Mouse (Mus musculus): ENCODE data around the gene Gabrd. TPM values are rescaled to one million over a fixed set of nuclear protein-coding genes. Genes with fewer than 3 reads are reported as not detected.

Gabrd gene
- total RNA-seq (2014; rRNA removed) = 0.42 and 0.72 TPM in 2 replicates
- 0.29 and 0.50 TPM in 2 replicates for polyA plus RNA-seq (2015; fragmentation: Nextera tagmentation; extraction: Ambion mirVana)

DNA sequence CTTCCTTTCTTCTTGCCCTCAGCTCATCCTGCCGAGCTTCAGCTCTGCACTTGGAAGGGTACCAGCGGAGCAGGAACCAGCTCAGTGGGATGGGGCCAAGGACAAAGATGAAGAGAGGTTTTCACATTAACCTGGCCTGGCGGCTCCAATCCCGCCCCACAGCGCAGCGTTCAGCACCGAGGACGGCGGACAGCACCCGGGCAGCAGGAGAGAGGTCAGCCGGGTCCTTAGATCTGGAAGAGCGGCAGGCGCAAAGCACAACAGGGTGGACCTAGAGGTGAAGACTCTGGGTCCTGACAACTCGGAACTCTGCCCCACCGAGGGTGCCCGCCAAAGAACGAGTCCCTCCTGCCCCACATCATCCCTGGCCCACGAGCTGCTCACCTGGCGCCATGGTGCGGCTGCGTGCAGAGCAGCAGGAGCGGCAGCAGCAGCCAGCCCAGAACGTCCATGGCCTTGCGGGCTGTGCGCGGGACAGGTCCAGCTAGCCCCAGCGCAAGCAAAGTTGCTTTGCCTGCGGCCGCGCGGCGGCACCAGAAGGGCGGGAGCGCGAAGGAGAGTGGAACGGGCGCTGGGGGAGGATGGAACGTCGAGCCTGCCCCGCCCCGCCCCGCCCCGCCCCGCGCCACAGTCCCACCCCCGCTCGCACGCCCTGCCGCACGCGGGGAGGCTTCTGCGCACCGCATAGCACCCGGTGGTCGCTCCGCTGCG, at the start of gene Gabrd:
TSS of gene Gabrd (minus strand) at position 602 of the 711 bp plus-strand sequence.
- H3K4me3 ChIP-seq (ENCODE audit: low read length) = peak within 1 kb of the TSS; percentile 45
- peak; percentile 17; the same call in 1 of the 2 replicates for TF ChIP-seq CTCF (IDR thresholded peaks at IDR 0.05; ENCODE audit: low read depth)
- WGBS = 2% methylated on average over 47 of the region's 57 CpGs
- ATAC-seq = peak; percentile 49; the same call in 1 of the 2 replicates
- peak; percentile 23 for DNase-seq (ENCODE audit: low spot score)
- H3K27ac ChIP-seq = no peak within 1 kb of the TSS
- no peaks in the 10 kb centered on the region for H3K36me3 ChIP-seq (ENCODE audit: insufficient read depth, low read length)
- peaks cover 28% of the 10 kb centered on the region; the same call in 1 of the 2 replicates for H3K27me3 ChIP-seq (ENCODE audit: insufficient read depth, low read length)
- H3K9me3 ChIP-seq (ENCODE audit: low read length) = no peaks in the 10 kb centered on the region
- peak within 1 kb of the TSS; percentile 73 for H3K4me2 ChIP-seq (ENCODE audit: low read depth, low read length)
- peaks cover 5% of the 10 kb centered on the region; the same call in 1 of the 2 replicates for H3K4me1 ChIP-seq (ENCODE audit: insufficient read depth, low read length)
- H3K9ac ChIP-seq (replicated peaks; ENCODE audit: low read length) = no peak within 1 kb of the TSS; the same call in 1 of the 2 replicates

DNA sequence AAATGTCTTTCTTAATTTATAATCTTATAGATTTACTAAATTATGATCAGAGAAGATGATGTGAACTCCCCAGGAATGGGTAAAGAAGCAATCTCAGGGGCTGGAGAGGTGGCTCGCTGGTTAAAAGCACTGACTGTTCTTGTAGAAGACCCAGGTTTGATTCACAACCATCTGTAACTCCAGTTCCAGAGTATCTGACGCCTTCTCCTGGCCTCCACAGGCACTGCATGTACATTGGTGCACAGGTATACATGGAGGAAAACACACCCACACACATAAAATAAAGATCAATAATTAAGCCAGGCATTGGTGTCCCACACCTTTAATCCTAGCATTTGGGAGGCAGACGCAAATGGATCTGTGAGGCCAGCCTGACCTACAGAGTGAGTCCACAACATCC, 44.9 kb upstream of the Gabrd start:
- 70% methylated on average over 3 of the region's 3 CpGs for WGBS
- DNase-seq (ENCODE audit: low spot score) = no peak
- H3K4me3 ChIP-seq (ENCODE audit: low read length) = no peak overlapping the region
- H3K9me3 ChIP-seq (ENCODE audit: low read length) = no peaks in the 10 kb centered on the region
- no peak for TF ChIP-seq CTCF (IDR thresholded peaks at IDR 0.05; ENCODE audit: low read depth)
- no peak overlapping the region for H3K9ac ChIP-seq (replicated peaks; ENCODE audit: low read length)
- ATAC-seq = no peak
- H3K27me3 ChIP-seq (ENCODE audit: insufficient read depth, low read length) = no peaks in the 10 kb centered on the region
- H3K36me3 ChIP-seq (ENCODE audit: insufficient read depth, low read length) = no peaks in the 10 kb centered on the region
- no peak overlapping the region for H3K27ac ChIP-seq
- no peaks in the 10 kb centered on the region for H3K4me1 ChIP-seq (ENCODE audit: insufficient read depth, low read length)
- no peak overlapping the region for H3K4me2 ChIP-seq (ENCODE audit: low read depth, low read length)

DNA sequence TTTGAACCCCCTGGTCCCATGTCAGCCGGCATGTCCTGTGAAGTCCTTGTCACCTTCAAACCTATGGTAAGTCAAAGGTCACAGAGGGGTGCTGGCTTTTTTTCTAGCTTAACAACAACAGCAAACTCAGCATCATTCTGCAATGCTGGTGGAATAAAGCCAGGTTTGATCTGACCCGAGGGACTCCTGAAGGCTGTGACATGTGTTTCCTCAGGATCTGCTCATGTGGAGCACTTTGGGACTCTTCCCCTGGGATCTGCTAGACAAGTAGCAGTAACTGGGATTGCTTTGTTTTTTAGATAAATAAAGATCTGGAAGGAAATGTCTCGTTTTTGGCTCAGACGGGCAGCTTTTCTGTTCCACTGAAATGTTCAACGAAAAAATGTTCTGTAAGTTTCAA, 36.1 kb upstream of the Gabrd start:
- WGBS = 80% methylated on average over 5 of the region's 5 CpGs
- Histone ChIP-seq H3K9ac (replicated peaks; ENCODE audit: low read length) (no peak overlapping the region), H3K36me3 (ENCODE audit: insufficient read depth, low read length) (no peaks in the 10 kb centered on the region), H3K9me3 (ENCODE audit: low read length) (no peaks in the 10 kb centered on the region), H3K27ac (no peak overlapping the region), H3K4me2 (ENCODE audit: low read depth, low read length) (no peak overlapping the region), H3K27me3 (ENCODE audit: insufficient read depth, low read length) (no peaks in the 10 kb centered on the region), H3K4me3 (ENCODE audit: low read length) (no peak overlapping the region), H3K4me1 (ENCODE audit: insufficient read depth, low read length) (no peaks in the 10 kb centered on the region)
- no peak for DNase-seq (ENCODE audit: low spot score)
- no peak for TF ChIP-seq CTCF (IDR thresholded peaks at IDR 0.05; ENCODE audit: low read depth)
- ATAC-seq = no peak

DNA sequence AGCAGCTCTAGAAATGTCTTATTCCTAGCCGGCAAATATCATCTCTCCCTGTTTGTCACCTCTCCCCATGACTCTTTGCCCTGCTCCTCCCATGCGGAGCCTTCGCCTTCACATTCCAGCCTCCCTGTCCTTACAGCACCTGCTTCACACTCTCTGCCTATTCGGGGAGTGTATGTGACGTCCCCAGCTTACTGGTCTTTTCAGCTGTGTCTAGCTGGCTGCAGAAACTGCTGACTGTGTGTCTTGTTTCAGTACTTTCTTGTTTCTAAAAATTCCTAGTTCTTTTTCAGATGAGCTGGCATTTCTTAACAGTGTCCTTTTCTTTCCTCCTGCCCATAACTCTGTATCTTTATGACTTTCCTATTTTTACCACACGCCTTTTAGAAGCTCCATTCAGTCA, 34.4 kb upstream of the Gabrd start:
- H3K9me3 ChIP-seq (ENCODE audit: low read length) = no peaks in the 10 kb centered on the region
- ATAC-seq = no peak
- no peak for DNase-seq (ENCODE audit: low spot score)
- H3K4me1 ChIP-seq (ENCODE audit: insufficient read depth, low read length) = no peaks in the 10 kb centered on the region
- no peaks in the 10 kb centered on the region for H3K36me3 ChIP-seq (ENCODE audit: insufficient read depth, low read length)
- TF ChIP-seq CTCF (IDR thresholded peaks at IDR 0.05; ENCODE audit: low read depth) = no peak
- WGBS = 86% methylated on average over 6 of the region's 6 CpGs
- no peak overlapping the region for H3K4me3 ChIP-seq (ENCODE audit: low read length)
- H3K27me3 ChIP-seq (ENCODE audit: insufficient read depth, low read length) = no peaks in the 10 kb centered on the region
- H3K9ac ChIP-seq (replicated peaks; ENCODE audit: low read length) = no peak overlapping the region
- no peak overlapping the region for H3K4me2 ChIP-seq (ENCODE audit: low read depth, low read length)
- no peak overlapping the region for H3K27ac ChIP-seq

DNA sequence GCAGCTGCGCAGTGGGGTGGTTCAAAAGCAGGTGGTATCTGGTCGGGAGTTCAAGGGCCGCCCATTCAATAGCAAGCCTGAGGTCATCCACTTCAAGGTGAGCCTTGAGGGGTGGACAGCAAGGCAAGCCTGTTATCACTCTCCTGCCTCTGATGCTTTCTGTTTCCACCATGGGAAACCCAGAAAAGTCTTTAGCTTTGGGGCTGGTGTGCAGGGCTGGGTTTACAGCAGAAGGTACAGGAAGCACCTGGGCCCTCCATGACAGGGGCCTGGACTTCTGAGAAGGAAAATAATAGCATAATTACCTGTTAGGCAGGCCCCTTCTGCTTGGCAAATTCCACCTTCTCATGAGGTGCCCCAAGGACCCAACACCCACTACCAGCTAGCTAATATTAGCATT, 31.3 kb upstream of the Gabrd start:
- Histone ChIP-seq H3K9ac (replicated peaks; ENCODE audit: low read length) (no peak overlapping the region), H3K4me2 (ENCODE audit: low read depth, low read length) (no peak overlapping the region), H3K27me3 (ENCODE audit: insufficient read depth, low read length) (no peaks in the 10 kb centered on the region), H3K36me3 (ENCODE audit: insufficient read depth, low read length) (no peaks in the 10 kb centered on the region), H3K27ac (no peak overlapping the region), H3K4me1 (ENCODE audit: insufficient read depth, low read length) (no peaks in the 10 kb centered on the region), H3K4me3 (ENCODE audit: low read length) (no peak overlapping the region), H3K9me3 (ENCODE audit: low read length) (no peaks in the 10 kb centered on the region)
- no peak for TF ChIP-seq CTCF (IDR thresholded peaks at IDR 0.05; ENCODE audit: low read depth)
- DNase-seq (ENCODE audit: low spot score) = no peak
- no peak for ATAC-seq
- 88% methylated on average over 3 of the region's 3 CpGs for WGBS

DNA sequence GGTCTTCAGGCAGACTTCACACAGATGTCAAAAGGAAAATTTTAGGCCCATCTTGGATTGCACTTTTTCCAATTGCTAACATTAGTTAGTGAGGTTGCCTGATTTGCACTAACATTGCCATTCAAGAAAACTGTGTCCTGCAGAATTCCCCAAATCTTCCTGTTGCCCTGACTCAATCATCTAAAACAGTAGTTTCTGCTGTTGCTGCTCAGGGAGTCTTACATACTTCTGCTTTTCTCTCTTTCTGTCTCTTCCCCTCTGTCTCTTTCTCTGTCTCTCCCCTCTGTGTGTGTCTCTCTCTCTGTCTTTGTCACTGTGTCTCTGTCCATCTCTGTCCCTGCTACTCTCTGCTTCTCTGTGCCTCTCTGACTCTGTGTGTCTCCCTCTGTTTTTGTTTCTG, 30.5 kb upstream of the Gabrd start:
- no peaks in the 10 kb centered on the region for H3K9me3 ChIP-seq (ENCODE audit: low read length)

DNA sequence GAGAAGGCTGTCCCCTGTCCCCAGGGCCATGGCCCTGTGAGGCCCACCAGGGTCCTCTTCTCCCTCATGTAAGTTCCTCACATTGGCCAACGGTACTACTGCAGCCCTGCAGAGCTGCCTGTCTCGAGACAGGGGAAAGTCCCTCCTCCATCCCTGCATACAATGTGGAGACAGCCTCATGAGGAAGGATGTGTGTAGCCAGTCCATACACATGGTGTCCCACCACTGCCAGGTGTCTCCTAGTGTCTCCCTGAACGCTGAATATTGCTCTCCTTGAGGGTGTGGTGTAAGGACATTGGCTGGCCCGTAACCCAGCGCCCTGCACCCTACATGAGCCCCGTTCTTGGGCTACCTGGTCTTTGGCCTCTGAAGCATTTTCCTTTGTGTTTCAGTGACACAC, 28.4 kb upstream of the Gabrd start:
- no peak overlapping the region for H3K4me3 ChIP-seq (ENCODE audit: low read length)
- H3K4me1 ChIP-seq (ENCODE audit: insufficient read depth, low read length) = no peaks in the 10 kb centered on the region
- H3K4me2 ChIP-seq (ENCODE audit: low read depth, low read length) = no peak overlapping the region
- H3K27ac ChIP-seq = no peak overlapping the region
- no peak for DNase-seq (ENCODE audit: low spot score)
- H3K9me3 ChIP-seq (ENCODE audit: low read length) = no peaks in the 10 kb centered on the region
- ATAC-seq = no peak
- WGBS = 82% methylated on average over 6 of the region's 6 CpGs
- no peaks in the 10 kb centered on the region for H3K27me3 ChIP-seq (ENCODE audit: insufficient read depth, low read length)
- no peak overlapping the region for H3K9ac ChIP-seq (replicated peaks; ENCODE audit: low read length)
- no peaks in the 10 kb centered on the region for H3K36me3 ChIP-seq (ENCODE audit: insufficient read depth, low read length)
- TF ChIP-seq CTCF (IDR thresholded peaks at IDR 0.05; ENCODE audit: low read depth) = no peak

More for the DNA sequence above, 30.5 kb upstream of the Gabrd start:
- no peaks in the 10 kb centered on the region for H3K27me3 ChIP-seq (ENCODE audit: insufficient read depth, low read length)
- no peak overlapping the region for H3K4me2 ChIP-seq (ENCODE audit: low read depth, low read length)
- ATAC-seq (no peak), DNase-seq (ENCODE audit: low spot score) (no peak)
- no peak for TF ChIP-seq CTCF (IDR thresholded peaks at IDR 0.05; ENCODE audit: low read depth)
- H3K27ac ChIP-seq = no peak overlapping the region
- H3K4me1 ChIP-seq (ENCODE audit: insufficient read depth, low read length) = no peaks in the 10 kb centered on the region
- H3K36me3 ChIP-seq (ENCODE audit: insufficient read depth, low read length) = no peaks in the 10 kb centered on the region
- H3K9ac ChIP-seq (replicated peaks; ENCODE audit: low read length) = no peak overlapping the region
- no peak overlapping the region for H3K4me3 ChIP-seq (ENCODE audit: low read length)
